8 mouse cellular contexts compared by ENCODE assay signal in the genomic region with DNA sequence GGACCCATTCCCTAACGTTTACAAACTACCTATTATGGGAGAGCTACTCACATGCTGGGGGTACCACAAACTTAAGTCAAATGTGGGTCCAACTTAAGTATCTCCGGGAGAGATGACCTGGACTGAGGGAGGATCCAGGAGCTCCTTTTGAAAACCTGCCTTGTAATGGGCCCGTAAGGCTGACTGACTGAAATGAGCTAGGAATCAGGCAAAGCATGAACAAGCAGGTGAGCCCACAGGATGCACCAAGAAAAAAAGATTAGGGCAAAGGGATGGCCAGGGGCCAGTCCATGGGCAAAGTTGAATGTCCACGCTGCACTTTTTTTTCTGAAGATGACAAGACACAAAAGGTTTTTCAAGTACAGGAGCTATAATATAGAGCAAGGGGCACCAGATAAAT. TPM values are rescaled to one million over a fixed set of nuclear protein-coding genes. Genes with fewer than 3 reads are reported as not detected.
DNase-seq lines count a peak whose midpoint lies in the region; ATAC-seq and TF ChIP-seq lines count a peak whose summit lies in the region.
"Had no signal": no experiment of that assay in that cellular context is flagged by ENCODE, and none has a peak within 500 bp of the region (broad histone marks: within the 10 kb centered on the region; RNA-seq: fewer than 3 reads in every experiment).

No protein-coding gene starts in this region.

- H3K27me3 ChIP-seq in CH12.LX (replicated peaks) (peaks cover 7% of the 10 kb centered on the region), MEL (ENCODE audit: control insufficient read depth in 1 of 2, insufficient read depth in 2 of 2, low read length in 2 of 2) (no peaks in the 10 kb centered on the region)
- H3K27me3 ChIP-seq in forebrain, postnatal 0 days (ENCODE audit: insufficient read depth, low read length) = no peaks in the 10 kb centered on the region
- no peaks in the 10 kb centered on the region for H3K27me3 ChIP-seq in kidney, embryonic 15.5 days
- H3K27me3 ChIP-seq in midbrain, embryonic 15.5 days (replicated peaks) = no peaks in the 10 kb centered on the region

- H3K4me3 ChIP-seq in CH12.LX (replicated peaks in 1 of 3; ENCODE audit: low read depth in 2 of 3, low read length in 2 of 3, poor library complexity in 1 of 3) (peak overlapping the region; percentile 63 to 81 (median 77)), MEL (ENCODE audit: control insufficient read depth in 1 of 2, insufficient read depth in 1 of 2, low read depth in 2 of 2, low read length in 2 of 2) (peak overlapping the region; percentile 91 to 99)
- peak overlapping the region; percentile 65 for H3K4me3 ChIP-seq in forebrain, postnatal 0 days (ENCODE audit: low read depth, low read length)
- peak overlapping the region; percentile 94 for H3K4me3 ChIP-seq in kidney, embryonic 15.5 days (replicated peaks)
- H3K4me3 ChIP-seq in midbrain, embryonic 15.5 days = peak overlapping the region; percentile 81

- DNase-seq in CH12.LX (ENCODE audit: extremely low read depth) (no peak), MEL (ENCODE audit: low read depth, low spot score) (peak; percentile 55)
- no peak for DNase-seq in forebrain, postnatal 0 days
- DNase-seq in thymus, adult 18-20 months = no peak
- no peak for DNase-seq in thymus, postnatal 0 days (ENCODE audit: low spot score)

- dilution Hi-C loops in CH12.LX (cut with MboI; ENCODE audit: extremely low pct_ligation_motif_present, extremely low pct_unique_long_range_greater_than_20kb, low sequenced_read_pairs) = no loop called here

- H3K27ac ChIP-seq in CH12.LX (ENCODE audit: insufficient read depth, low read depth) (no peak overlapping the region), MEL (ENCODE audit: control insufficient read depth, low read depth, low read length) (peak overlapping the region; percentile 95)
- H3K27ac ChIP-seq in forebrain, postnatal 0 days (ENCODE audit: low read depth, low read length) = peak overlapping the region; percentile 96
- H3K27ac ChIP-seq in kidney, embryonic 15.5 days = peak overlapping the region; percentile 96; the same call in 1 of the 2 replicates
- peak overlapping the region; percentile 97 for H3K27ac ChIP-seq in midbrain, embryonic 15.5 days

- H3K4me2 ChIP-seq in CH12.LX (ENCODE audit: insufficient read depth, low read depth, poor library complexity, severe bottlenecking) = peak overlapping the region; percentile 91
- peak overlapping the region; percentile 81 for H3K4me2 ChIP-seq in forebrain, postnatal 0 days (ENCODE audit: low read depth)
- H3K4me2 ChIP-seq in kidney, embryonic 15.5 days = peak overlapping the region; percentile 86
- peak overlapping the region; percentile 79 for H3K4me2 ChIP-seq in midbrain, embryonic 15.5 days

- in situ Hi-C loops in CH12.LX (cut with MboI; ENCODE audit: low pct_ligation_motif_present, low pct_unique_long_range_greater_than_20kb, low sequenced_read_pairs) = no loop called here

- TF ChIP-seq POLR2A in CH12.LX (IDR thresholded peaks at IDR 0.05; ENCODE audit: low read depth, low read length) (no peak), MEL (IDR thresholded peaks at IDR 0.05; ENCODE audit: control insufficient read depth in 1 of 2, insufficient read depth in 1 of 2, low read depth in 1 of 2, low read length in 2 of 2, poor library complexity in 1 of 2) (no peak)

- TF ChIP-seq CTCF in CH12.LX (conservative IDR thresholded peaks at IDR 0.05 in 1 of 2, IDR thresholded peaks at IDR 0.05 in 1 of 2; ENCODE audit: low read depth in 2 of 2, low read length in 2 of 2) (no peak), MEL (IDR thresholded peaks at IDR 0.05 in 2 of 3, conservative IDR thresholded peaks at IDR 0.05 in 1 of 3; ENCODE audit: control insufficient read depth in 1 of 3, insufficient read depth in 1 of 3, low read depth in 2 of 3, low read length in 3 of 3, poor library complexity in 1 of 3, severe bottlenecking in 1 of 3) (no peak)
- no peak for TF ChIP-seq CTCF in forebrain, postnatal 0 days (IDR thresholded peaks at IDR 0.05; ENCODE audit: low read depth)

- TF ChIP-seq EP300 in CH12.LX (IDR thresholded peaks at IDR 0.05; ENCODE audit: low read length) (no peak), MEL (IDR thresholded peaks at IDR 0.05; ENCODE audit: low read depth in 1 of 2, low read length in 2 of 2) (no peak)

- H3K79me2 ChIP-seq in CH12.LX (replicated peaks; ENCODE audit: control insufficient read depth, extremely low read depth, insufficient read depth, poor library complexity, severe bottlenecking) = peaks cover 34% of the 10 kb centered on the region
- H3K79me2 ChIP-seq in MEL (ENCODE audit: control insufficient read depth, insufficient read depth, low read length, poor library complexity) = peaks cover 41% of the 10 kb centered on the region

- WGBS in forebrain, postnatal 0 days = 1% methylated on average over 4 of the region's 4 CpGs
- 4% methylated on average over 4 of the region's 4 CpGs for WGBS in kidney, embryonic 15.5 days
- WGBS in midbrain, embryonic 15.5 days = 3% methylated on average over 4 of the region's 4 CpGs

- H3K4me1 ChIP-seq in CH12.LX (ENCODE audit: control insufficient read depth in 1 of 2, insufficient read depth in 2 of 2) = peaks cover 0 to 45% of the 10 kb centered on the region in 2 experiments; a peak in 2 of 4 replicates
- H3K4me1 ChIP-seq in MEL (ENCODE audit: control insufficient read depth in 1 of 2, insufficient read depth in 2 of 2, low read length in 2 of 2) = peaks cover 8 to 14% of the 10 kb centered on the region in 2 experiments
- peaks cover 21% of the 10 kb centered on the region for H3K4me1 ChIP-seq in forebrain, postnatal 0 days (ENCODE audit: insufficient read depth)
- peaks cover 33% of the 10 kb centered on the region for H3K4me1 ChIP-seq in kidney, embryonic 15.5 days
- peaks cover 28% of the 10 kb centered on the region for H3K4me1 ChIP-seq in midbrain, embryonic 15.5 days

- peaks cover 7 to 23% of the 10 kb centered on the region in 2 experiments for H3K36me3 ChIP-seq in CH12.LX (replicated peaks in 1 of 2; ENCODE audit: control insufficient read depth in 1 of 2, insufficient read depth in 1 of 2, low read length in 1 of 2)
- peaks cover 7 to 31% of the 10 kb centered on the region in 2 experiments for H3K36me3 ChIP-seq in MEL (ENCODE audit: control insufficient read depth in 1 of 2, insufficient read depth in 2 of 2, low read length in 2 of 2)
- peaks cover 5% of the 10 kb centered on the region; the same call in 1 of the 2 replicates for H3K36me3 ChIP-seq in forebrain, postnatal 0 days (ENCODE audit: insufficient read depth)
- H3K36me3 ChIP-seq in kidney, embryonic 15.5 days = peaks cover 28% of the 10 kb centered on the region
- no peaks in the 10 kb centered on the region for H3K36me3 ChIP-seq in midbrain, embryonic 15.5 days (replicated peaks)

- H3K9ac ChIP-seq in CH12.LX (ENCODE audit: insufficient read depth, low read depth) = peak overlapping the region; percentile 95
- H3K9ac ChIP-seq in MEL (ENCODE audit: control insufficient read depth, low read depth, low read length, poor library complexity, severe bottlenecking) = peak overlapping the region; percentile 99
- peak overlapping the region; percentile 83 for H3K9ac ChIP-seq in forebrain, postnatal 0 days
- peak overlapping the region; percentile 85 for H3K9ac ChIP-seq in kidney, embryonic 15.5 days
- peak overlapping the region; percentile 95 for H3K9ac ChIP-seq in midbrain, embryonic 15.5 days

- H3K9me3 ChIP-seq in CH12.LX (replicated peaks; ENCODE audit: low read length) (no peaks in the 10 kb centered on the region), MEL (replicated peaks; ENCODE audit: insufficient read depth, low read length) (no peaks in the 10 kb centered on the region)
- no peaks in the 10 kb centered on the region for H3K9me3 ChIP-seq in forebrain, postnatal 0 days (ENCODE audit: low read length)
- H3K9me3 ChIP-seq in kidney, embryonic 15.5 days (replicated peaks) = no peaks in the 10 kb centered on the region
- no peaks in the 10 kb centered on the region for H3K9me3 ChIP-seq in midbrain, embryonic 15.5 days

- TF ChIP-seq RAD21 in CH12.LX (IDR thresholded peaks at IDR 0.05; ENCODE audit: low read depth, low read length) (no peak), MEL (IDR thresholded peaks at IDR 0.05; ENCODE audit: low read depth, low read length) (no peak)

- ATAC-seq in forebrain, postnatal 0 days = no peak
- ATAC-seq in kidney, embryonic 15.5 days (replicated peaks; ENCODE audit: low FRiP score) = no peak
- no peak for ATAC-seq in midbrain, embryonic 15.5 days (replicated peaks)

RNA-seq across cellular contexts. Expression of gene Ctps, which starts 1.1 kb away (rescaled TPM):
- total RNA-seq in CH12.LX (2012; rRNA removed) = 93.2 and 114 TPM in 2 replicates
- total RNA-seq in CH12.LX (2014; rRNA removed) = 179 and 187 TPM in 2 replicates
- polyA plus RNA-seq in CH12.LX (2012; ENCODE audit: insufficient read length, low read depth) = 140 and 148 TPM in 2 replicates
- 76.7 and 81.2 TPM in 2 replicates for total RNA-seq in MEL (2012; rRNA removed)
- 10 to 100 TPM in 1 of 2 experiments, not detected in 1; 82.2 TPM for polyA plus RNA-seq in MEL (2012; ENCODE audit: insufficient read depth in 1 of 2, insufficient read length in 2 of 2, low read depth in 1 of 2, low replicate concordance in 2 of 2, missing spikeins in 1 of 2)
- 73.0 and 73.3 TPM in 2 replicates for total RNA-seq in forebrain, postnatal 0 days (2014; rRNA removed)
- polyA plus RNA-seq in forebrain, postnatal 0 days (2015; fragmentation: Nextera tagmentation; extraction: Ambion mirVana) = 71.9 and 76.8 TPM in 2 replicates
- polyA plus RNA-seq in kidney, embryonic 15.5 days (2015; fragmentation: Nextera tagmentation; extraction: Ambion mirVana) = 83.1 and 84.0 TPM in 2 replicates
- polyA plus RNA-seq in midbrain, embryonic 15.5 days (2015; fragmentation: Nextera tagmentation; extraction: Ambion mirVana) = 70.9 and 78.4 TPM in 2 replicates
- 61.6 and 63.5 TPM in 2 replicates for polyA plus RNA-seq in thymus, postnatal 0 days (2015; fragmentation: Nextera tagmentation; extraction: Ambion mirVana)

RNA-seq across cellular contexts. Expression of gene Gm8439, which starts 19.5 kb away (rescaled TPM):
- total RNA-seq in CH12.LX (2012; rRNA removed) (not detected in 2 replicates), CH12.LX (2014; rRNA removed) (not detected in 2 replicates), MEL (2012; rRNA removed) (not detected in 2 replicates)
- polyA plus RNA-seq in CH12.LX (2012; ENCODE audit: insufficient read length, low read depth) (not detected in 2 replicates), MEL (2012; ENCODE audit: insufficient read depth in 1 of 2, insufficient read length in 2 of 2, low read depth in 1 of 2, low replicate concordance in 2 of 2, missing spikeins in 1 of 2) (not detected)
- total RNA-seq in forebrain, postnatal 0 days (2014; rRNA removed) = not detected in 2 replicates
- not detected in 2 replicates for polyA plus RNA-seq in forebrain, postnatal 0 days (2015; fragmentation: Nextera tagmentation; extraction: Ambion mirVana)
- not detected in 2 replicates for polyA plus RNA-seq in kidney, embryonic 15.5 days (2015; fragmentation: Nextera tagmentation; extraction: Ambion mirVana)
- not detected in 2 replicates for polyA plus RNA-seq in midbrain, embryonic 15.5 days (2015; fragmentation: Nextera tagmentation; extraction: Ambion mirVana)
- not detected in 2 replicates for polyA plus RNA-seq in thymus, postnatal 0 days (2015; fragmentation: Nextera tagmentation; extraction: Ambion mirVana)
- total RNA-seq: heart, postnatal 14 days had no signal

RNA-seq across cellular contexts. Expression of gene Slfnl1, which starts 37.0 kb away (rescaled TPM):
- 0.17 TPM in 1 of 2 replicates, not detected in the other for total RNA-seq in CH12.LX (2012; rRNA removed)
- not detected in 2 replicates for total RNA-seq in CH12.LX (2014; rRNA removed)
- polyA plus RNA-seq in CH12.LX (2012; ENCODE audit: insufficient read length, low read depth) = not detected in 2 replicates
- total RNA-seq in MEL (2012; rRNA removed) = not detected in 2 replicates
- polyA plus RNA-seq in MEL (2012; ENCODE audit: insufficient read depth in 1 of 2, insufficient read length in 2 of 2, low read depth in 1 of 2, low replicate concordance in 2 of 2, missing spikeins in 1 of 2) = under 1 TPM in 1 of 2 experiments, not detected in 1; 0.06 TPM
- total RNA-seq in forebrain, postnatal 0 days (2014; rRNA removed) = 0.15 TPM in 1 of 2 replicates, not detected in the other
- polyA plus RNA-seq in forebrain, postnatal 0 days (2015; fragmentation: Nextera tagmentation; extraction: Ambion mirVana) = not detected in 2 replicates
- not detected in 2 replicates for polyA plus RNA-seq in kidney, embryonic 15.5 days (2015; fragmentation: Nextera tagmentation; extraction: Ambion mirVana)
- polyA plus RNA-seq in midbrain, embryonic 15.5 days (2015; fragmentation: Nextera tagmentation; extraction: Ambion mirVana) = not detected in 2 replicates
- not detected in 2 replicates for polyA plus RNA-seq in thymus, postnatal 0 days (2015; fragmentation: Nextera tagmentation; extraction: Ambion mirVana)

Comparison
In these comparisons a context has a peak if more than half of its experiments do, and no peak if none do; other contexts are left out.
1. Of the 35 proteins assayed by ChIP-seq in both MEL and CH12.LX: peak only in MEL: MXI1; only in CH12.LX: MAZ; in both: none; in neither: 33.